Mouse (Mus musculus): ENCODE data around the gene Abcd2. TPM values are rescaled to one million over a fixed set of nuclear protein-coding genes. Genes with fewer than 3 reads are reported as not detected.
A peak's percentile ranks its signal among the peaks of the same experiment; 100 is the strongest.

Gene Abcd2
- total RNA-seq, 2 experiments from 2014 or later: 31.0 to 31.6 TPM

DNA sequence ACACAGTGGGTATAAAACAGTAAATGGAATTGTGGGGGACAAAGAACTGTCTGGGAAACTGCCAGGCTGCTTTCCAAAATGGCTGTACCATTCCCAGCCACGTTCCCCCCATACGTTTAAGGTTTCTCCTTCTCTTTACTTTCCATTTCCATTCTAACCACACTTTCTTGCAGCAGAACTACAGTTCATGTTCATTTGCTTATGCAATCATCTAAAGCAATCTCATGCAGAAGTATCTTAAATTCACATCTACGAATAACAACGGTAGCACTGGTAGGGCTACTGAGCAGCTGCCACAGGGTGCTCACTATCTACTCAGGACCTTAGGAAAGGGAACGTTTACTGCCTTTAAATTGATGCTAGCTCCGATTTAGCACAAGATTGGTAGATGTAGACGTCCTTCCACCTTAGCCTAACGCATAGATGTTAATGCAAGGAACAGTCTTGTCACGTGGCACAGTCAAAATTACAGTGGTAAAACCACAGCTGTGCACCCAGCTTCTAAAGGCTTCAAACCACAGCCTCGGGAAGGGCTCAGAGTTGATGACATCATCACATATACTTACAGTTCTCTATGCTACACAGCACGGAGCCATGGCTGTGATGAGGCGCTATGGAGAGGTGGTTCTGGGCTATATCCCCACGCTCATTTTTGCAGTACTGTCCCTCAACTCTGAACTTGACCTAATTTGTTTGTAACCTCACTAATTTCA is 23.6 kb downstream of the Abcd2 start:
- DNase-seq (ENCODE audit: low spot score in 2 of 2): no peak
- intact Hi-C loops (cut with DNase I): loop anchor here (10.0 kb wide), 2 partner anchors 277 to 587 kb away; no protein-coding TSS in a partner anchor

- DNase-seq (ENCODE audit: low spot score in 2 of 2): peak; percentile 49 to 67
- intact Hi-C loops (cut with DNase I): loop anchor here (1.0 to 10.0 kb wide), 3 partner anchors 125 to 590 kb away; no protein-coding TSS in a partner anchor
These were observed 26.6 kb downstream of the Abcd2 start for GRCm38 (mm10) chr15:91165021-91165420.

DNA sequence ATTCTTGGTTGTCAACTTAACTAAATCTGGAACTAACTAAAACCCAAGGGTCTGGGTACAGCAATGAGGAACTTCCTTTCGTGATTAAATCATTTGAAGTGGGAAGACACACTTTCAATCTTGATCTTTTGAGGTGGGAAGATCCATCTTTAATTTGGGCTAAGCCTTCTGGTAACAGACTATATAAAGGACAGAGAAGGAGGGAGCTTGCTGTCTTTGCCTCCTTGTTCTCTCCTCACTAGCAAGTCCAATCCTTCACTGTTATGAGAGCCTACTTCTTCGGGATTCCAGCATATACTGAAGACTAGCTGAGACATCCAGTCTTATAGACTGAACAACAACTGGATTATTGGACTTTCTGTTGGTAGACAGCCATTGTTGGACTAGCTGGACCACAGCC is 28.1 kb downstream of the Abcd2 start:
- intact Hi-C loops (cut with DNase I): loop anchor here (10.0 kb wide), 2 partner anchors 281 to 591 kb away; no protein-coding TSS in a partner anchor
- DNase-seq (ENCODE audit: low spot score in 2 of 2): peak in 1 of 2 experiments; percentile 56

GRCm38 (mm10) chr15:91161153-91161552 is 30.4 kb downstream of the Abcd2 start:
- intact Hi-C loops (cut with DNase I): loop anchor here (10.0 kb wide), 2 partner anchors 284 to 594 kb away; no protein-coding TSS in a partner anchor
- DNase-seq (ENCODE audit: low spot score in 2 of 2): no peak

- DNase-seq (ENCODE audit: low spot score in 2 of 2): no peak
- intact Hi-C loops (cut with DNase I): loop anchor here (10.0 kb wide), 1 partner anchor 159 kb away; no protein-coding TSS in a partner anchor
These were observed 38.3 kb downstream of the Abcd2 start for GRCm38 (mm10) chr15:91153311-91153710.

DNA sequence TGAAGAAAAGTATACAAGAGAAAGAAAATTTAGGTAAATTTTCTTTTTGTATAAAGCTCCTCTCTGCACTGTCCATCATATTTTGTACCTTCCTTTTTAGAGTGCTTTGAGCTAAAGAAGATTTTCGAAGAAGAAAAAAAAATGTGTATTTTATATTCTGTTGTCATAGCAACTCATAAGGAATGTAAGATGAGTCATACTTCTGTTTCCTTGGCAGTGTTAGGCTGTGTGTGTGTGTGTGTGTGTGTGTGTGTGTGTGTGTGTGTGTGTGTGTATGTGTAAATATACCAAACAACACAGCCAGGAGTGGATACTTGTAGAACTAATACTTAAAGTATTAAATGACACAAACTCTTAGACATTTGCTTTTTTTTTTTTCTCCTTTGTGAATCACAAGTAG is 39.0 kb downstream of the Abcd2 start:
- intact Hi-C loops (cut with DNase I): loop anchor here (10.0 kb wide), 1 partner anchor 158 kb away; no protein-coding TSS in a partner anchor
- peak; percentile 26 to 69 for DNase-seq (ENCODE audit: low spot score in 2 of 2)

- DNase-seq (ENCODE audit: low spot score in 2 of 2): no peak
- intact Hi-C loops (cut with DNase I): no loop called here
These were observed 67.0 kb downstream of the Abcd2 start for GRCm38 (mm10) chr15:91124584-91124983.

DNA sequence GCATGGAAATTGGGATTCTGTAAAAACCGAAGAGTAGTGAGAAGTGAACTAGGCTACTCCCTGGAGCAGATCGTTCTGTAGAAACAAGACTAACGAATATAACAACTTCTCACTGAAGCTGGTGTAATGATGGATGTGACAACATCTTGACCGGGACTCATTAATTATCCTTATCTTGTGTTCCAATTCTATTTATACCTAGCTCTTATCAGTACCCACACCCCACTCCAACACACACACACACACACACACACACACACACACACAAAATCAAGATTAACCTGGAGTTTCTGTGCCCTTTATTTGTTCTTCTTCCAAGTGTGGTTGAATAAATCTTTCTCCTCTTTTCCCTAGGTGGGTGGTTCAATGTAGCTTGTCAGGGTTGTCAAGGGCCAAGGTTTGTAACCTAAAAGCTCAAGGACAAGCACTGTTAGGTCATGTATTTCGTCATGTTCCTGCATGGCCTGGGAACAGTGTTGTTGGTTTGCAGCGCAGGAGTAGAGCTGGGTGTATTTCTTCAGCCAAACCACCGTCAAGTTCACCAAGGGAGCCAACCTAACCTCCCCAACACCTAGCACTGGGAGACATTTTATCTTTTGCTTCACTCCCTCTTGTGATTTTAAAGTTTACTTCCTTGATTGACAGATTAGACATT is 78.9 kb downstream of the Abcd2 start:
- intact Hi-C loops (cut with DNase I): no loop called here
- no peak for DNase-seq (ENCODE audit: low spot score in 2 of 2)

DNA sequence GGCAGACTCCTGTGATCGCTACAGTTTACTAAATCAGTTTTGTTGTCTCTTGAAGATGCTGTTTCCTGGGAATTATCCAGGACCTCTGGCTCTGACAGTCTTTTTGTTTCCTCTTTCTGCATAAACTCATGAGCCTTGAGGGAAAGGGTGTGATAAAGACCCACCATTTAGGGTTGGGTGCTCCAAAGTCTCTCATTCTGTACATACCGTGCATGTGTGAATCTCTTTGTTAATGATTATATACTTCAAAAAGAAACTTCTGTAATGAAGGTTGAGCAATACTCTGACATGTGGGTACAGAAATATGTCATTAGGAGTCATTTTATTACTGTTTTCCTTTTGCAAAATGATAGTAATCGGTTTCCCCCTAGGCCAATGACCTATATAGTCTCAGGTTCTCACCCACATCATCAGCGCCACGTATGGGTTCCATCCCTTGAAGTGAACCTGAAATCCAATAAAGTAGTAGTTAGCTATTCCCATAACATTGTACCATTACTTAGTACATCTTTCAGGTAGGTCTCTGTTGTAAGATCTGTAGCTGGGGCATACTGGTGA is 83.4 kb downstream of the Abcd2 start:
- intact Hi-C loops (cut with DNase I): loop anchor here (2.0 kb wide), 1 partner anchor 15 kb away; no protein-coding TSS in a partner anchor
- DNase-seq (ENCODE audit: low spot score in 2 of 2): no peak

- intact Hi-C loops (cut with DNase I): no loop called here
- DNase-seq (ENCODE audit: low spot score in 2 of 2): peak; percentile 16 to 29
These were observed 86.7 kb downstream of the Abcd2 start for GRCm38 (mm10) chr15:91104934-91105333.

DNA sequence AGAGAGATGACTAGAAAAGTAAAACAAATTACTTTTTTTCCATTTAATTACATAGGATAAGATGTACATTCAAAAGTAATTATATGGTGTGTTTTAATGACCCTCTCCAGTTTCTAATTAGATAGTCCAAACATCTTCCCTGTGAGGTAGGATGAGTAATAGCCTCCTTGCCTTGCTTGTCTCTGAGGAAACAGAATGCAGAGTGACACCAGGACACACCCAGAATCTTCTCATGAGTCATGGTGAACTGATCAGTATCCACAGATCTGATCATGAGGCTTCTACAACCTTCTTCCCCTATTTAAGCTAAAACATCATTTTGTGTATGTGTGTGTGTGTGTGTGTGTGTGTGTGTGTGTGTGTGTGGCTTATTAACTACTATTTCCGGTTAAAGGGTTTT is 87.3 kb downstream of the Abcd2 start:
- intact Hi-C loops (cut with DNase I): no loop called here

DNA sequence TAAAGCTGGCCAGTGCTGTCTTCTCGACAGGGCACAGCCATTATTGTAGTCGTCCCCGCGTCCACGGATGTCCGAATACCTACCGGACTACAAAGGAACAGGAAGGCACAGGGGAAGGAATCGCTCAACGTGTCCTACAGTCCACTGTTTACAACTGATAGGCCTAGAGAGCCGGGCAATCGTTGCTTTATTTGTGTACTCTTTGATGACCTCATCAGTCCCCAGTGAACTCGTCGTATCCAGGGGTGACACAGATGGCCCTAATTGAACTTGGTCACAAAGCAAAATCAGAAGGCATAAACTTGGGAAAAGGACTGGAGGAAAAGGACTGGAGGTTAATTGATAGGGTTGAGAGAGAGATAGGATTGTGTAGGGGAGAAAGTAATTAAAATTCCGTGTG is 87.8 kb downstream of the Abcd2 start:
- DNase-seq (ENCODE audit: low spot score in 2 of 2): no peak
- intact Hi-C loops (cut with DNase I): no loop called here

More for the DNA sequence above, 87.3 kb downstream of the Abcd2 start:
- no peak for DNase-seq (ENCODE audit: low spot score in 2 of 2)

GRCm38 (mm10) chr15:91103305-91103704 is 88.3 kb downstream of the Abcd2 start:
- intact Hi-C loops (cut with DNase I): no loop called here
- DNase-seq (ENCODE audit: low spot score in 2 of 2): no peak

GRCm38 (mm10) chr15:91096606-91097005 is 95.0 kb downstream of the Abcd2 start:
- DNase-seq (ENCODE audit: low spot score in 2 of 2): no peak
- intact Hi-C loops (cut with DNase I): no loop called here

Other genes with a start within 250 kb of the Abcd2 start
- 100 to 1,000 TPM; 113 to 119 TPM for gene Kif21a, start 141.9 kb downstream of the Abcd2 start, total RNA-seq (2021)
- not detected for gene CN725425, start 7.7 kb upstream of the Abcd2 start, total RNA-seq (2021)

All from left cerebral cortex, postnatal 25 days (tissue).